Mouse (Mus musculus) liver, embryonic 11.5 days (tissue): Measurements from ENCODE around the gene Oat. TPM values are rescaled to one million over a fixed set of nuclear protein-coding genes. Genes with fewer than 3 reads are reported as not detected.

Source experiments
- ATAC-seq: fragments of 200-750 bp; cut with Nextera tagmentation; replicated peaks from 2 replicates; pipeline ENCODE4 v1.8.0; 2017; ENCODE audit warnings: moderate number of reproducible peaks, mild to moderate bottlenecking, moderate TSS enrichment, moderate library complexity; ENCODE audit not compliant: low FRiP score
- DNase-seq: peaks from one replicate; pipeline ENCODE4 v3.0.0-alpha.2; 2017; ENCODE audit warnings: low spot score
- H3K27ac ChIP-seq: fragments of 300-500 bp; sonication (generic); 2 replicates; pipeline ENCODE4 v1.5.1; 2014; ENCODE audit warnings: mild to moderate bottlenecking, low read depth, low read length, control low read depth
- H3K27me3 ChIP-seq: fragments of 300-500 bp; sonication (generic); replicated peaks from 2 replicates; pipeline ENCODE4 v1.6.1; 2014; ENCODE audit warnings: low read length, mixed read lengths; ENCODE audit not compliant: control insufficient read depth, insufficient read depth
- H3K36me3 ChIP-seq: fragments of 300-500 bp; sonication (generic); 2 replicates; pipeline ENCODE4 v1.6.1; 2014; ENCODE audit warnings: mild to moderate bottlenecking, low read length, moderate library complexity, mixed read lengths; ENCODE audit not compliant: control insufficient read depth, insufficient read depth
- H3K4me1 ChIP-seq: fragments of 300-500 bp; sonication (generic); replicated peaks from 2 replicates; pipeline ENCODE4 v1.6.1; 2014; ENCODE audit warnings: low read length, mixed read lengths; ENCODE audit not compliant: control insufficient read depth, insufficient read depth
- H3K4me2 ChIP-seq: fragments of 300-500 bp; sonication (generic); 2 replicates; pipeline ENCODE4 v1.6.1; 2014; ENCODE audit warnings: mild to moderate bottlenecking, control low read depth, moderate library complexity
- H3K4me3 ChIP-seq: fragments of 300-500 bp; sonication (generic); 2 replicates; pipeline ENCODE4 v1.5.1; 2014; ENCODE audit warnings: low read depth, low read length, control low read depth
- H3K9ac ChIP-seq: fragments of 300-500 bp; sonication (generic); 2 replicates; pipeline ENCODE4 v1.6.1; 2014; ENCODE audit warnings: low read depth, low read length, control low read depth
- H3K9me3 ChIP-seq: fragments of 300-500 bp; sonication (generic); 2 replicates; pipeline ENCODE4 v1.6.1; 2016; ENCODE audit warnings: low read length, inconsistent platforms, mixed read lengths; ENCODE audit not compliant: control insufficient read depth
- WGBS: fragments of 180-500 bp; shearing (Covaris S2); extraction: QIAGEN DNeasy Blood & Tissue Kit; methylation state at CpG from one replicate; pipeline ENCODE4 v1.1.7; 2014; 5-methylcytosine and 5-hydroxymethylcytosine counted together
- polyA plus RNA-seq: library from polyadenylated mRNA; unstranded; fragments of >200 nt; fragmentation: Nextera tagmentation; extraction: Ambion mirVana; gene quantifications from 2 replicates; pipeline ENCODE4 v1.2.1, GENCODE M21; 2014

The Oat gene
- polyA plus RNA-seq, 1 experiment from 2014 or later: 157 TPM

GRCm38 (mm10) chr7:132547126-132547525 is 29.1 kb downstream of the Oat start:
- Histone ChIP-seq H3K4me2 (no peak overlapping the region), H3K9me3 (no peaks in the 10 kb centered on the region), H3K27ac (no peak overlapping the region), H3K4me3 (no peak overlapping the region), H3K36me3 (no peaks in the 10 kb centered on the region), H3K4me1 (no peaks in the 10 kb centered on the region), H3K27me3 (no peaks in the 10 kb centered on the region), H3K9ac (no peak overlapping the region)
- 74% methylated on average over 3 of the region's 3 CpGs for WGBS
- DNase-seq (no peak), ATAC-seq (no peak)

- no peak overlapping the region for H3K4me2 ChIP-seq
- no peak overlapping the region for H3K4me3 ChIP-seq
- H3K9me3 ChIP-seq: no peaks in the 10 kb centered on the region
- ATAC-seq (no peak), DNase-seq (no peak)
- H3K9ac ChIP-seq: no peak overlapping the region
- no peak overlapping the region for H3K27ac ChIP-seq
- H3K27me3 ChIP-seq: no peaks in the 10 kb centered on the region
- no peaks in the 10 kb centered on the region for H3K4me1 ChIP-seq
- WGBS: 72% methylated on average over 4 of the region's 4 CpGs
- no peaks in the 10 kb centered on the region for H3K36me3 ChIP-seq
These were observed 33.8 kb downstream of the Oat start for GRCm38 (mm10) chr7:132542427-132542826.

GRCm38 (mm10) chr7:132541566-132541965 is 34.6 kb downstream of the Oat start:
- ATAC-seq: no peak
- H3K9ac ChIP-seq: no peak overlapping the region
- no peak overlapping the region for H3K4me3 ChIP-seq
- WGBS: 35% methylated on average over 3 of the region's 3 CpGs
- no peak overlapping the region for H3K4me2 ChIP-seq
- no peak overlapping the region for H3K27ac ChIP-seq
- H3K9me3 ChIP-seq: no peaks in the 10 kb centered on the region
- no peaks in the 10 kb centered on the region for H3K4me1 ChIP-seq
- H3K27me3 ChIP-seq: no peaks in the 10 kb centered on the region
- DNase-seq: no peak
- no peaks in the 10 kb centered on the region for H3K36me3 ChIP-seq

- no peaks in the 10 kb centered on the region for H3K27me3 ChIP-seq
- H3K9ac ChIP-seq: no peak overlapping the region
- ATAC-seq: no peak
- H3K36me3 ChIP-seq: no peaks in the 10 kb centered on the region
- H3K4me2 ChIP-seq: no peak overlapping the region
- no peak overlapping the region for H3K4me3 ChIP-seq
- H3K27ac ChIP-seq: no peak overlapping the region
- H3K9me3 ChIP-seq: no peaks in the 10 kb centered on the region
- 78% methylated on average over 4 of the region's 4 CpGs for WGBS
- DNase-seq: no peak
- no peaks in the 10 kb centered on the region for H3K4me1 ChIP-seq
These were observed 35.6 kb downstream of the Oat start for GRCm38 (mm10) chr7:132540597-132540996.

- Histone ChIP-seq H3K36me3 (no peaks in the 10 kb centered on the region), H3K9ac (no peak overlapping the region), H3K4me1 (no peaks in the 10 kb centered on the region), H3K9me3 (no peaks in the 10 kb centered on the region), H3K4me2 (no peak overlapping the region), H3K4me3 (no peak overlapping the region), H3K27me3 (no peaks in the 10 kb centered on the region), H3K27ac (no peak overlapping the region)
- DNase-seq (no peak), ATAC-seq (no peak)
- 57% methylated on average over 3 of the region's 3 CpGs for WGBS
These were observed 47.0 kb downstream of the Oat start for GRCm38 (mm10) chr7:132529206-132529605.

GRCm38 (mm10) chr7:132513419-132513982 is 62.7 kb downstream of the Oat start:
- Histone ChIP-seq H3K4me2 (no peak overlapping the region), H3K9me3 (no peaks in the 10 kb centered on the region), H3K36me3 (no peaks in the 10 kb centered on the region), H3K27me3 (no peaks in the 10 kb centered on the region), H3K27ac (no peak overlapping the region), H3K4me1 (no peaks in the 10 kb centered on the region; the same call in 1 of the 2 replicates), H3K4me3 (no peak overlapping the region), H3K9ac (no peak overlapping the region)
- DNase-seq: no peak
- 73% methylated on average over 7 of the region's 7 CpGs for WGBS
- ATAC-seq: no peak

GRCm38 (mm10) chr7:132509110-132509509 is 67.1 kb downstream of the Oat start:
- H3K4me1 ChIP-seq: no peaks in the 10 kb centered on the region; the same call in 1 of the 2 replicates
- WGBS: 73% methylated on average over 2 of the region's 2 CpGs
- no peak overlapping the region for H3K4me3 ChIP-seq
- H3K9me3 ChIP-seq: no peaks in the 10 kb centered on the region
- no peak overlapping the region for H3K4me2 ChIP-seq
- ATAC-seq (no peak), DNase-seq (no peak)
- no peak overlapping the region for H3K9ac ChIP-seq
- no peak overlapping the region for H3K27ac ChIP-seq
- H3K27me3 ChIP-seq: no peaks in the 10 kb centered on the region; the same call in 1 of the 2 replicates
- H3K36me3 ChIP-seq: no peaks in the 10 kb centered on the region

Other genes starting within 250 kb of the Oat start
- not detected in 2 replicates for gene Nkx1-2, start 23.2 kb upstream of the Oat start, polyA plus RNA-seq
- 15.8 TPM in 2 replicates for gene Lhpp, start 34.2 kb upstream of the Oat start, polyA plus RNA-seq
- 20.1 and 20.4 TPM in 2 replicates for gene Fam53b, start 237.5 kb upstream of the Oat start, polyA plus RNA-seq